Mouse (Mus musculus): Measurements from ENCODE around the gene Nprl2.

- TF ChIP-seq CTCF (IDR thresholded peaks at IDR 0.05; ENCODE audit: insufficient read depth, low read depth, low read length) (no peak), POLR2A (IDR thresholded peaks at IDR 0.05; ENCODE audit: insufficient read depth, low read depth, low read length) (no peak)
These were observed 1.0 kb upstream of the Nprl2 start for GRCm38 (mm10) chr9:107541005-107541404.

Measured in olfactory bulb, adult 2 months (tissue).